Mouse (Mus musculus) midbrain, embryonic 10.5 days (tissue): ENCODE data around the gene Gabrg3. TPM values are rescaled to one million over a fixed set of nuclear protein-coding genes. Genes with fewer than 3 reads are reported as not detected.

ENCODE experiments used
- DNase-seq: peaks from one replicate; pipeline ENCODE4 v3.0.0-alpha.2; 2017; ENCODE audit warnings: low spot score
- H3K27ac ChIP-seq: fragments of 300-500 bp; sonication (generic); replicated peaks from 2 replicates; pipeline ENCODE4 v1.5.1; 2016; ENCODE audit warnings: mild to moderate bottlenecking
- H3K27me3 ChIP-seq: fragments of 300-500 bp; sonication (generic); 2 replicates; pipeline ENCODE4 v1.6.1; 2016; ENCODE audit warnings: low read depth, mild to moderate bottlenecking; ENCODE audit not compliant: poor library complexity, severe bottlenecking
- H3K36me3 ChIP-seq: fragments of 300-500 bp; sonication (generic); 2 replicates; pipeline ENCODE4 v1.6.1; 2016; ENCODE audit warnings: mild to moderate bottlenecking, moderate library complexity
- H3K4me1 ChIP-seq: fragments of 300-500 bp; sonication (generic); 2 replicates; pipeline ENCODE4 v1.6.1; 2016
- H3K4me3 ChIP-seq: fragments of 300-500 bp; sonication (generic); 2 replicates; pipeline ENCODE4 v1.5.1; 2016; ENCODE audit warnings: mild to moderate bottlenecking, moderate library complexity
- H3K9me3 ChIP-seq: fragments of 300-500 bp; sonication (generic); replicated peaks from 2 replicates; pipeline ENCODE4 v1.6.1; 2016; ENCODE audit warnings: mild to moderate bottlenecking
- WGBS: fragments of 180-500 bp; shearing (Covaris S2); methylation state at CpG from one replicate; pipeline ENCODE4 v1.1.7; 2016; 5-methylcytosine and 5-hydroxymethylcytosine counted together
- polyA plus RNA-seq: library from polyadenylated mRNA; unstranded; fragments of >200 nt; fragmentation: Nextera tagmentation; extraction: Ambion mirVana; gene quantifications from 2 replicates; pipeline ENCODE4 v1.2.1, GENCODE M21; 2016

Gene Gabrg3
- polyA plus RNA-seq, 1 experiment from 2014 or later, result 0.12 TPM

- Histone ChIP-seq H3K27me3 (no peaks in the 10 kb centered on the region), H3K36me3 (no peaks in the 10 kb centered on the region), H3K4me3 (no peak overlapping the region), H3K27ac (no peak overlapping the region), H3K9me3 (no peaks in the 10 kb centered on the region), H3K4me1 (peaks cover 7% of the 10 kb centered on the region)
- 38% methylated on average over 10 of the region's 10 CpGs for WGBS
- no peak for DNase-seq
Measured at GRCm38 (mm10) chr7:56765612-56766445, 621.2 kb downstream of the Gabrg3 start.

DNA sequence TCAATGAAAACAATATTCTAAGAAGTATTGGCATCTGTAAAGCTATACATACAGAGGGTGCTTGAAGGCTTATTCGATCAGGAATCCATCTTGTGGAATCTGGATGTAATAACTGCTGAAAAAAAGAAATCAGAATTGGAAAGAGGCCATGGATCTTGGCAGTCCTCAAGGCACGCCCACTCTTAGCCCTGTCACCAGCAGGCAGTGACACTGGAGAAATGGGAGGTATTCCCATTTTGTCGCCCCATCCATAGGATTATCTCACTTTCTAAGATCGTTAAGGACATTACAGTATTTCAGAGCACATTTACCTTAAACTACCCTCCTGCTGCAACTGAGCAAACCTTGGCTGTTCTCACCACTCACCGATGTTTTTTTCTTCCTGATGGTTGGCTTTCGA lies 657.8 kb downstream of the Gabrg3 start:
- no peaks in the 10 kb centered on the region for H3K9me3 ChIP-seq
- DNase-seq, result no peak
- H3K36me3 ChIP-seq, result no peaks in the 10 kb centered on the region
- H3K4me3 ChIP-seq, result no peak overlapping the region
- 90% methylated on average over 6 of the region's 6 CpGs for WGBS
- H3K4me1 ChIP-seq, result no peaks in the 10 kb centered on the region
- no peaks in the 10 kb centered on the region for H3K27me3 ChIP-seq
- H3K27ac ChIP-seq, result no peak overlapping the region

Other genes with a start within 250 kb of the Gabrg3 start
- 4.0 and 6.0 TPM in 2 replicates for gene Gabrb3, start 32.5 kb upstream of the Gabrg3 start, polyA plus RNA-seq
- 0.35 and 0.43 TPM in 2 replicates for gene Gabra5, start 122.9 kb upstream of the Gabrg3 start, polyA plus RNA-seq